Mouse (Mus musculus) bone marrow, adult 2 months (tissue): ENCODE data around the gene Mark4.

Experiments
- CTCF ChIP-seq: fragments of 200-500 bp; IDR thresholded peaks from 2 replicates; pipeline ENCODE4 v1.5.1; 2011; ENCODE audit warnings: low read length, control low read depth; ENCODE audit not compliant: control insufficient read depth, insufficient read depth
- POLR2A ChIP-seq: fragments of 200-500 bp; IDR thresholded peaks from 2 replicates; pipeline ENCODE4 v1.6.1; 2011; ENCODE audit warnings: low read depth, mild to moderate bottlenecking, control low read depth, low read length, borderline replicate concordance; ENCODE audit not compliant: control insufficient read depth

- TF ChIP-seq CTCF (peak; percentile 22; the same call in 1 of the 2 replicates), POLR2A (no peak)
Observed at GRCm38 (mm10) chr7:19506326-19506725, 47.7 kb upstream of the Mark4 start.
